Mouse (Mus musculus) small intestine, adult 10 weeks (tissue): ENCODE measurements around the gene Hps1. TPM values are rescaled to one million over a fixed set of nuclear protein-coding genes. Genes with fewer than 3 reads are reported as not detected.

Experiments used
- polyA plus RNA-seq: library from polyadenylated mRNA; stranded (reverse); fragments of 350-450 nt; fragmentation: Illumina TruSeq; extraction: RNeasy Lipid Tissue Mini Kit (QIAGEN cat#74804); gene quantifications from one replicate; pipeline ENCODE4 v1.2.3, GENCODE M21; 2014; ENCODE audit warnings: low replicate concordance

The Hps1 gene
- polyA plus RNA-seq = 0.37 TPM

GRCm38 (mm10) chr19:42779531-42780155 is at the start of gene Hps1:
Gene Hps1 (minus strand): TSS chr19:42779978.

GRCm38 (mm10) chr19:42752363-42752931 is 27.3 kb downstream of the Hps1 start, which contains the start of gene Pyroxd2:
Gene Pyroxd2 (minus strand): TSS chr19:42752775.

Other genes with a start within 250 kb of the Hps1 start
- not detected for gene Loxl4, start 167.2 kb downstream of the Hps1 start, polyA plus RNA-seq
- gene Pyroxd2, start 27.2 kb downstream of the Hps1 start, polyA plus RNA-seq = 1.4 TPM